Mouse (Mus musculus) stomach, embryonic 14.5 days (tissue): ENCODE measurements around the gene H60c. TPM values are rescaled to one million over a fixed set of nuclear protein-coding genes. Genes with fewer than 3 reads are reported as not detected.
A peak's percentile ranks its signal among the peaks of the same experiment; 100 is the strongest.
"Not testable (repeated sequence)": the region's sequence is repeated elsewhere in the genome, so short reads cannot be mapped to it uniquely, and the experiment has no call there.

Source experiments
- ATAC-seq: fragments of 200-750 bp; cut with Nextera tagmentation; 2 replicates; pipeline ENCODE4 v1.8.0; 2017; ENCODE audit warnings: low read depth, moderate TSS enrichment; ENCODE audit not compliant: insufficient number of reproducible peaks, insufficient read depth, low FRiP score
- H3K27ac ChIP-seq: fragments of 300-500 bp; sonication (generic); 2 replicates; pipeline ENCODE4 v1.5.1; 2014; ENCODE audit warnings: mild to moderate bottlenecking, low read length, moderate library complexity, mixed read lengths
- H3K27me3 ChIP-seq: fragments of 300-500 bp; sonication (generic); 2 replicates; pipeline ENCODE4 v1.6.1; 2014; ENCODE audit warnings: low read length, control low read depth, mixed read lengths; ENCODE audit not compliant: control insufficient read depth, insufficient read depth
- H3K36me3 ChIP-seq: fragments of 300-500 bp; sonication (generic); 2 replicates; pipeline ENCODE4 v1.6.1; 2014; ENCODE audit warnings: mild to moderate bottlenecking, control low read depth, low read length, moderate library complexity, mixed read lengths; ENCODE audit not compliant: control insufficient read depth, insufficient read depth
- H3K4me1 ChIP-seq: fragments of 300-500 bp; sonication (generic); 2 replicates; pipeline ENCODE4 v1.6.1; 2014; ENCODE audit warnings: low read length, control low read depth, mixed read lengths; ENCODE audit not compliant: control insufficient read depth, insufficient read depth
- H3K4me2 ChIP-seq: fragments of 300-500 bp; sonication (generic); replicated peaks from 2 replicates; pipeline ENCODE4 v1.6.1; 2014; ENCODE audit warnings: low read depth, low read length, control low read depth
- H3K4me3 ChIP-seq: fragments of 300-500 bp; sonication (generic); 2 replicates; pipeline ENCODE4 v1.5.1; 2014; ENCODE audit warnings: low read depth, low read length, control low read depth
- H3K9ac ChIP-seq: fragments of 300-500 bp; sonication (generic); replicated peaks from 2 replicates; pipeline ENCODE4 v1.6.1; 2014; ENCODE audit warnings: low read depth, mild to moderate bottlenecking, control low read depth, low read length, moderate library complexity, mixed read lengths
- H3K9me3 ChIP-seq: fragments of 300-500 bp; sonication (generic); 2 replicates; pipeline ENCODE4 v1.6.1; 2016; ENCODE audit warnings: low read depth, low read length, control low read depth; ENCODE audit not compliant: control insufficient read depth
- WGBS: fragments of 180-500 bp; shearing (Covaris S2); extraction: QIAGEN DNeasy Blood & Tissue Kit; methylation state at CpG from one replicate; pipeline ENCODE4 v1.1.7; 2014; 5-methylcytosine and 5-hydroxymethylcytosine counted together
- polyA plus RNA-seq: library from polyadenylated mRNA; unstranded; fragments of >200 nt; fragmentation: Nextera tagmentation; extraction: Ambion mirVana; gene quantifications from 2 replicates; pipeline ENCODE4 v1.2.1, GENCODE M21; 2014

The H60c gene
- polyA plus RNA-seq, 1 experiment from 2014 or later: 0.23 TPM

DNA sequence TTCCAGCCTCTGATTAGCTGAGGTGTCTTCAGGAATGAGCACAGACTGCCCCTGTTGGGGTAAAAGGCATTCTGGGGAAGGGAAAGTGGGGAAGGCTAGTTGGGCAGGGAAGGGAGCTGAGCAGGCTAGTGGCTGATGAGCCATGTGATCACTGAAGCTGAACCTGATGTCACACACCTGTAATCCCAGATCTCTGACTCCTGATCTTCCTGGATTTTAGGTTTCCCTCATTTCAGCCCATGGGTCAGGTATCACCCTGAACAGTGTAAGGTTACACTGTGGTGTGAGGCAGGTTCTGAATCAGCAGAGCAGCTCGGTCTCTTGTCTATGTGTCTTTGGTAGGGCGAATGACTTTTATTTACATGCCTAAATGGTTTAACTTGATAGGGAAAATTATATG is 4.8 kb downstream of the H60c start:
- Histone ChIP-seq H3K4me1 (no peaks in the 10 kb centered on the region), H3K9me3 (no peaks in the 10 kb centered on the region), H3K36me3 (no peaks in the 10 kb centered on the region), H3K4me3 (no peak overlapping the region), H3K9ac (no peak overlapping the region), H3K4me2 (no peak overlapping the region), H3K27me3 (no peaks in the 10 kb centered on the region), H3K27ac (no peak overlapping the region)
- 79% methylated on average over 2 of the region's 2 CpGs for WGBS
- no peak for ATAC-seq

DNA sequence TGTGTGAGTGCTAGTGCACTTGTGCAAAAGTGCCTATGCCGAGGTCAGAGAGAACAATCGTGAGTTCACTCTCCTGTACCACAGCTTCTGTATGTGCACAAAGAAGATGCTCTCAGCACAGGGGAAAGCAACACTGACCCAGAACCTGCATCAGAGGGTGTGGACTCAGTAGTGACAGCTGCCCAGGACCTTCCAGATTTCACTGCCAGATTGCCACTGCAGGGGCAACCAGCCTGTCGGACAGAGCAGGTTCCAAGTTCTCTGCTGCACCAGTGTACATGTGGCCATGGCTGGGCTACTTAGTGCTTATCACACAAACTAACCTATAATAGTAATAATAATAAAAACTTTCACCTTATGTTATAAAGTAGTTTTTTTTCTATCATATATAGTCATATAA is 10.2 kb downstream of the H60c start:
- ATAC-seq: no peak
- no peaks in the 10 kb centered on the region for H3K27me3 ChIP-seq
- H3K27ac ChIP-seq: no peak overlapping the region
- 93% methylated on average over 3 of the region's 3 CpGs for WGBS
- no peaks in the 10 kb centered on the region for H3K36me3 ChIP-seq
- no peak overlapping the region for H3K4me3 ChIP-seq
- H3K4me2 ChIP-seq: no peak overlapping the region
- no peak overlapping the region for H3K9ac ChIP-seq
- no peaks in the 10 kb centered on the region for H3K9me3 ChIP-seq
- H3K4me1 ChIP-seq: no peaks in the 10 kb centered on the region

- not testable (repeated sequence) for H3K36me3 ChIP-seq, H3K4me3 ChIP-seq
Observed at GRCm38 (mm10) chr10:3238436-3238835, 29.1 kb downstream of the H60c start.

DNA sequence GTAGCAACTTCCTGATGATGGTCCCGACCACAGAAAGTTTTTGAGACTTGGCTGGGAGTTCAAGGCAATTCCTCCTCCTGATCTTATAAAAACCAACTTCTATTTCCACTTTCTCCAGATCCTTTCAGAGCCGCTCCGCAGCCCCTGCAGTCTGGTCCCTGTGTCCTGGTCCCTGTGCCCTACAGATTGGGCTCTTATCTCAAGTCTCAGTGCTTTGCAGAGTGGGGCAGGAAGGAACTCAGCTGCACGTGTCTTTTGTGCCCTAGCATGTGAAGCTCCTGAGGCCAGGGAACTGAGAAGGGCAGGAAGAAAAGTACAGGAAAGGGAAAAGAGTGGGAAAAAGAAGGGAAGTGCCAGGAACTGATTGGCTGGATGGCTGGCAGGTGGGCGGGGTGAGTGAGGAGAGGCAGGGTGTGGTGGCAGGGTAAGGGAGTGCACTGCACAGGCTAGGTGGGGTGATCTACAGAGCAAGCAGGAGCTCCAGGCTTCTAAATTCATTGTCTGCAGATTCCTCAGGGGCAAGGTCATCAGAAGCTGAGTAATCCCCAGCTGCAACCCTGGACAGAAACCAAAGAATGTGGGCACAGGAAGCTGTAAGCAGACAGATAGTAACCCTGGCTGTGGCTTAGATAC is 30.8 kb downstream of the H60c start:
- Histone ChIP-seq H3K27me3 (no peaks in the 10 kb centered on the region), H3K4me3 (no peak overlapping the region), H3K4me1 (no peaks in the 10 kb centered on the region), H3K4me2 (no peak overlapping the region), H3K36me3 (no peaks in the 10 kb centered on the region), H3K27ac (no peak overlapping the region), H3K9me3 (no peaks in the 10 kb centered on the region), H3K9ac (no peak overlapping the region)
- ATAC-seq: no peak
- WGBS: 65% methylated on average over 5 of the region's 5 CpGs

More at GRCm38 (mm10) chr10:3238436-3238835, 29.1 kb downstream of the H60c start:
- not testable (repeated sequence) for H3K4me1 ChIP-seq, H3K27me3 ChIP-seq, H3K9ac ChIP-seq, H3K9me3 ChIP-seq, H3K4me2 ChIP-seq, H3K27ac ChIP-seq, ATAC-seq
- WGBS: 92% methylated on average over 5 of the region's 5 CpGs

- no peaks in the 10 kb centered on the region for H3K27me3 ChIP-seq
- WGBS: 70% methylated on average over 2 of the region's 2 CpGs
- H3K9ac ChIP-seq: no peak overlapping the region
- H3K4me2 ChIP-seq: no peak overlapping the region
- no peak overlapping the region for H3K27ac ChIP-seq
- peak; percentile 46; the same call in 1 of the 2 replicates for ATAC-seq
- H3K4me3 ChIP-seq: no peak overlapping the region
- H3K4me1 ChIP-seq: no peaks in the 10 kb centered on the region
- no peaks in the 10 kb centered on the region for H3K9me3 ChIP-seq
- no peaks in the 10 kb centered on the region for H3K36me3 ChIP-seq
Observed at GRCm38 (mm10) chr10:3228447-3229195, 39.0 kb downstream of the H60c start.

Other genes starting within 250 kb of the H60c start
- gene Ppp1r14c, start 98.3 kb upstream of the H60c start, polyA plus RNA-seq: 2.7 and 3.0 TPM in 2 replicates